Mouse (Mus musculus) intestine, embryonic 15.5 days (tissue): Measurements from ENCODE around the gene Crbn. TPM values are rescaled to one million over a fixed set of nuclear protein-coding genes. Genes with fewer than 3 reads are reported as not detected.

ENCODE experiments used
- ATAC-seq: fragments of 200-750 bp; cut with Nextera tagmentation; 2 replicates; pipeline ENCODE4 v1.8.0; 2017; ENCODE audit warnings: moderate TSS enrichment, moderate library complexity
- H3K27ac ChIP-seq: fragments of 300-500 bp; sonication (generic); 2 replicates; pipeline ENCODE4 v1.5.1; 2015; ENCODE audit warnings: mild to moderate bottlenecking, inconsistent platforms
- H3K27me3 ChIP-seq: fragments of 300-500 bp; sonication (generic); replicated peaks from 2 replicates; pipeline ENCODE4 v1.6.1; 2015; ENCODE audit warnings: inconsistent platforms
- H3K36me3 ChIP-seq: fragments of 300-500 bp; sonication (generic); 2 replicates; pipeline ENCODE4 v1.6.1; 2015; ENCODE audit warnings: inconsistent platforms
- H3K4me1 ChIP-seq: fragments of 300-500 bp; sonication (generic); replicated peaks from 2 replicates; pipeline ENCODE4 v1.6.1; 2015; ENCODE audit warnings: inconsistent platforms
- H3K4me2 ChIP-seq: fragments of 300-500 bp; sonication (generic); replicated peaks from 2 replicates; pipeline ENCODE4 v1.6.1; 2015; ENCODE audit warnings: mild to moderate bottlenecking, inconsistent platforms
- H3K4me3 ChIP-seq: fragments of 300-500 bp; sonication (generic); replicated peaks from 2 replicates; pipeline ENCODE4 v1.5.1; 2015; ENCODE audit warnings: inconsistent platforms
- H3K9ac ChIP-seq: fragments of 300-500 bp; sonication (generic); 2 replicates; pipeline ENCODE4 v1.6.1; 2015; ENCODE audit warnings: inconsistent platforms
- H3K9me3 ChIP-seq: fragments of 300-500 bp; sonication (generic); 2 replicates; pipeline ENCODE4 v1.6.1; 2016; ENCODE audit warnings: inconsistent platforms
- WGBS: fragments of 180-500 bp; shearing (Covaris S2); methylation state at CpG from one replicate; pipeline ENCODE4 v1.1.7; 2015; 5-methylcytosine and 5-hydroxymethylcytosine counted together
- polyA plus RNA-seq: library from polyadenylated mRNA; unstranded; fragments of >200 nt; fragmentation: Nextera tagmentation; extraction: Ambion mirVana; gene quantifications from 2 replicates; pipeline ENCODE4 v1.2.1, GENCODE M21; 2015

The Crbn gene
- polyA plus RNA-seq, 1 experiment from 2014 or later: 40.2 TPM

DNA sequence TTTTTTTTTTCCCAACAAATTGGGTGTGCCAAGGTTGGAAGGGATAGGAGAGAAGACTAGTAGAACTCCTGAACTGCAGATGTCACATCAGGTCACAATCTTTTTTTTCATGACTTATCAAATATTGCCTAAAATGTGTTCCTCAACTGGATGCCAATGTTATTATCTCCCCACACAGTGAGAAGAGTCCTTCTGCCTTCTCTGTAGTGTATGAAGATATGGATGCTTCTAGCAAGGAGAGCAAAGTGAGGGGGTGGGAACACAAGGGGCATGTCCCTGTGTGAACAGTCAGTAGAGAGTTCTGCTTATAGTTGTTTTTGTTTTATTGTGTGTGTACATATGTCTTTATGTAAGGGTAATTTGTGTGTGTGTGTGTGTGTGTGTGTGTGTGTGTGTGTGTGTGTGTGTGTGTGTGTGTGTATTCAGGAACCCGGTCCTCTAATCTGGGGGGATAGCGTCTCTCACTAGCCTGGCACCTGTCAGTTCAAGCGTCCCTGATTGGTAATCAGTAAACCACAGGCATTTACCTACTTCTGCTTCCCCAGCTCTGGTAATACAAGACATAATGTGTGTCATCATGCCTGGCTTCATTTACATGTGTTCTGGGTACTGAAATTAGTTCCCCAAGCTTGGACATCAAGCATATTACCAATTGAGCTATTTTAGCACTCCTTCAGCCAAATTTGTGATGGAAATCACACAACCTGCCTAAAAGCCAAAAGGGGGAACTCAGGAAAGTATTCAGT, 39.2 kb downstream of the Crbn start:
- no peaks in the 10 kb centered on the region for H3K4me1 ChIP-seq
- H3K27ac ChIP-seq: no peak overlapping the region
- no peaks in the 10 kb centered on the region for H3K9me3 ChIP-seq
- H3K36me3 ChIP-seq: no peaks in the 10 kb centered on the region
- no peaks in the 10 kb centered on the region for H3K27me3 ChIP-seq
- H3K4me3 ChIP-seq: no peak overlapping the region
- H3K9ac ChIP-seq: no peak overlapping the region
- no peak overlapping the region for H3K4me2 ChIP-seq
- ATAC-seq: no peak
- 87% methylated on average over 3 of the region's 3 CpGs for WGBS

DNA sequence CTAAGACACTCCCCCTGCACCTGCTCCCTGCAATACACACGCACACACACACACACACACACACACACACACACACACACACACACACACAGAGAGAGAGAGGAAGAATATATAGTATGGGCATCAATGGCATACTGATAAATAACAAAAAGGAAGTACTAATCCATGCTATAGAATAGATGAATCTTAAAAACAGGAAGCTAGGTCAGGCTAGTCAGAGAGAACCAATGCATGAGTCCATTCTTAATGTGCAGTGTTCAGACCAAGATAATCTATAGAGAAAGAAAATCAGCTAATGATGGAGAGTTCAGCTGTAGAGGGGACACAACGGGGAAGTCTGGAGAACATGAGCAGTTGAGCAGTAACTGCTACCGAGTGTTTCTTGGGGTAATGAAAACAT, 41.6 kb downstream of the Crbn start:
- Histone ChIP-seq H3K4me1 (no peaks in the 10 kb centered on the region), H3K9ac (no peak overlapping the region), H3K27ac (no peak overlapping the region), H3K9me3 (no peaks in the 10 kb centered on the region), H3K27me3 (no peaks in the 10 kb centered on the region), H3K4me2 (no peak overlapping the region), H3K36me3 (no peaks in the 10 kb centered on the region), H3K4me3 (no peak overlapping the region)
- WGBS: 77% methylated on average over 3 of the region's 3 CpGs
- ATAC-seq: no peak

- no peaks in the 10 kb centered on the region for H3K4me1 ChIP-seq
- ATAC-seq: no peak
- H3K36me3 ChIP-seq: no peaks in the 10 kb centered on the region
- H3K4me3 ChIP-seq: no peak overlapping the region
- 80% methylated on average over 7 of the region's 7 CpGs for WGBS
- H3K4me2 ChIP-seq: no peak overlapping the region
- no peaks in the 10 kb centered on the region for H3K27me3 ChIP-seq
- no peaks in the 10 kb centered on the region for H3K9me3 ChIP-seq
- no peak overlapping the region for H3K9ac ChIP-seq
- H3K27ac ChIP-seq: no peak overlapping the region
These were observed 49.6 kb downstream of the Crbn start for GRCm38 (mm10) chr6:106750291-106750690.

DNA sequence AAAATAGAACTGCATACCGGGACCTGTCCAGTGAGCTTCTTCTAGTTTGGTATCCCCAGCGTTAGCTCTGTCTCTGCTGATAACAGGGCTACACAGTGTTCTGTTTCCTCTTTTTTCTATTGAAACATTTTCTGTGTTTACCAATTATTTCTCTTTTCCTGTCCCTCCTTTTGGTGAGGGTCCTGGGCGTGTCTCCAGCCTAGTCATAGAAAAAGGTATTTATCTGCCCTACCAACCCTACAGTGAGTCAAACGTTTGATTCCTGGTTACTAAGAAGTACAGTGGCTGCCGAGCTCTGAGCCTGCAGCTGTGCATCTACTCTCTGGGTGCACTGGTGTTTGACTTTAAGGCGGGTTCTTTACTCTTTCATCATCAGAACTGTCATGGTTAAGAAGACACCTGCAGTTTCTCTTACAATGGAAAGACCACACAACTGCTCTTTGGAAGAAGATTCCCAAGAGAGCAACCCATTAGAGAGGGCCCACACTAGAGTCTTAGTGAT, 50.9 kb downstream of the Crbn start, which contains the start of gene Il5ra:
Gene Il5ra (minus strand): TSS at position 151 of the 502 bp plus-strand sequence.
- Histone ChIP-seq H3K9ac (no peak within 1 kb of the TSS), H3K36me3 (no peaks in the 10 kb centered on the region), H3K4me2 (no peak within 1 kb of the TSS), H3K4me3 (no peak within 1 kb of the TSS), H3K9me3 (no peaks in the 10 kb centered on the region), H3K27me3 (no peaks in the 10 kb centered on the region), H3K27ac (no peak within 1 kb of the TSS), H3K4me1 (no peaks in the 10 kb centered on the region)
- WGBS: 67% methylated on average over 6 of the region's 6 CpGs
- ATAC-seq: no peak

- no peak overlapping the region for H3K4me2 ChIP-seq
- no peak overlapping the region for H3K9ac ChIP-seq
- no peak overlapping the region for H3K4me3 ChIP-seq
- H3K4me1 ChIP-seq: no peaks in the 10 kb centered on the region
- H3K27me3 ChIP-seq: no peaks in the 10 kb centered on the region
- H3K9me3 ChIP-seq: no peaks in the 10 kb centered on the region
- no peak overlapping the region for H3K27ac ChIP-seq
- no peaks in the 10 kb centered on the region for H3K36me3 ChIP-seq
- ATAC-seq: no peak
- 80% methylated on average over 3 of the region's 3 CpGs for WGBS
These were observed 52.1 kb downstream of the Crbn start for GRCm38 (mm10) chr6:106747804-106748203.

DNA sequence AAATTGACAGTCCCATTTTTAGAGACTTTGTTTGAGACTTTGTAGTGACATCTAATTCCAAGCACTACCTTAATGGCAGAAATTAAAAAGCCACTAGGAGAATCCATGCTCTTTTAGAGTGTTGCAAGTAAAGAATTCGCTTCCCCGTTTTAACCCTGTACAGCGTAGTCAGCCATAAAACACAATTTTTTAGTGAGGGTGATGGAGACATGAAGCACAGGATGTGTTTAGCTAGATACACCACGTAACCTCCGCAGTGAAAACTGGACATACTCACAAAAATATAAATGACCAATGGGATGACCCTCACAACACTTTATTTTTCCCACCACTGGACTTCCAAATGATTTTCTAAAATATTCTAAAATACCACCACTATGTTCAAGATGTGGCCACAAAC, 52.6 kb downstream of the Crbn start:
- WGBS: 93% methylated on average over 5 of the region's 5 CpGs
- ATAC-seq: no peak
- no peaks in the 10 kb centered on the region for H3K9me3 ChIP-seq

GRCm38 (mm10) chr6:106745673-106746394, 54.0 kb downstream of the Crbn start:
- H3K9me3 ChIP-seq: no peaks in the 10 kb centered on the region
- no peak overlapping the region for H3K4me3 ChIP-seq
- no peaks in the 10 kb centered on the region for H3K27me3 ChIP-seq
- no peak for ATAC-seq
- H3K4me1 ChIP-seq: no peaks in the 10 kb centered on the region
- no peak overlapping the region for H3K9ac ChIP-seq
- no peaks in the 10 kb centered on the region for H3K36me3 ChIP-seq
- no peak overlapping the region for H3K27ac ChIP-seq
- H3K4me2 ChIP-seq: no peak overlapping the region
- 78% methylated on average over 7 of the region's 7 CpGs for WGBS

More for the DNA sequence above, 52.6 kb downstream of the Crbn start:
- H3K36me3 ChIP-seq: no peaks in the 10 kb centered on the region
- no peak overlapping the region for H3K4me2 ChIP-seq
- no peaks in the 10 kb centered on the region for H3K4me1 ChIP-seq
- H3K9ac ChIP-seq: no peak overlapping the region
- H3K27ac ChIP-seq: no peak overlapping the region
- no peak overlapping the region for H3K4me3 ChIP-seq
- no peaks in the 10 kb centered on the region for H3K27me3 ChIP-seq

DNA sequence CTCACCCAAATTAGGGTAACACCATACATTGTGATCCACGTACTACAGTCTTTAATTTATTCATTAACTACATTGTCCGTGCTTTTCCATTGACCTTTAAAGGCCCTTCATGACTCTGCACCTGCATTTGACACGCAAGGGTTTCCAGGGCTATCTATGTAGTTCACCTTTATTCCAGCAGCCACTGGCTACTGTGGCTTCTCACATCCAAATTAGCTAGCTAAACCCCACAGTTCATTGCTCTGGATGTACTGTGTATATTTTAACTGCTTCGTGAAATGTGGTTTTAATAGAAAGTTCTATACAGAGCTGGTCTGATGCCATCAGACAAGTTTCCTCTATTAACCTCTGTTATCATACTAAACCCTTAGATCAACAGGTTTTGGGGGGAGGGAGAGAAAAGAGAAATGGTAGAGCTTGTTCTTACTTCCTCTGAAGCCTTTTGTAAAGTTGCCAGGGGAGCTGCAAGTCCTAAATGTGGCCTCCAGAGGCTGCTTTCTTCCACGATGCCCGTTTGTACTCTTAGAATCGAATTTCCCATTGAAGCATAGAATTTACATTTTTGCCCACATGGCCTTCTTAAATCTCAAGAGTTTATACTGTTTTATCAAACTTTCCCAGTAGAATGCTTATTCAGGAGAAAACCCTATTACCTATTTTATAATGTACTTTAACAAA, 56.2 kb downstream of the Crbn start:
- 83% methylated on average over 7 of the region's 7 CpGs for WGBS

GRCm38 (mm10) chr6:106740244-106740825, 59.5 kb downstream of the Crbn start:
- H3K36me3 ChIP-seq: no peaks in the 10 kb centered on the region
- no peak overlapping the region for H3K9ac ChIP-seq
- no peak overlapping the region for H3K27ac ChIP-seq
- H3K27me3 ChIP-seq: no peaks in the 10 kb centered on the region
- no peaks in the 10 kb centered on the region for H3K9me3 ChIP-seq
- 93% methylated on average over 1 of the region's 1 CpGs for WGBS
- no peak overlapping the region for H3K4me3 ChIP-seq
- no peak for ATAC-seq
- H3K4me1 ChIP-seq: no peaks in the 10 kb centered on the region
- H3K4me2 ChIP-seq: no peak overlapping the region

More for the DNA sequence above, 56.2 kb downstream of the Crbn start:
- Histone ChIP-seq H3K9ac (no peak overlapping the region), H3K4me1 (no peaks in the 10 kb centered on the region), H3K4me3 (no peak overlapping the region), H3K27ac (no peak overlapping the region), H3K9me3 (no peaks in the 10 kb centered on the region), H3K36me3 (no peaks in the 10 kb centered on the region), H3K27me3 (no peaks in the 10 kb centered on the region), H3K4me2 (no peak overlapping the region)
- no peak for ATAC-seq

GRCm38 (mm10) chr6:106738229-106738628, 61.6 kb downstream of the Crbn start:
- Histone ChIP-seq H3K27ac (no peak overlapping the region), H3K27me3 (no peaks in the 10 kb centered on the region), H3K9me3 (no peaks in the 10 kb centered on the region), H3K4me1 (no peaks in the 10 kb centered on the region), H3K9ac (no peak overlapping the region), H3K4me3 (no peak overlapping the region), H3K4me2 (no peak overlapping the region), H3K36me3 (no peaks in the 10 kb centered on the region)
- ATAC-seq: no peak
- 71% methylated on average over 3 of the region's 3 CpGs for WGBS

DNA sequence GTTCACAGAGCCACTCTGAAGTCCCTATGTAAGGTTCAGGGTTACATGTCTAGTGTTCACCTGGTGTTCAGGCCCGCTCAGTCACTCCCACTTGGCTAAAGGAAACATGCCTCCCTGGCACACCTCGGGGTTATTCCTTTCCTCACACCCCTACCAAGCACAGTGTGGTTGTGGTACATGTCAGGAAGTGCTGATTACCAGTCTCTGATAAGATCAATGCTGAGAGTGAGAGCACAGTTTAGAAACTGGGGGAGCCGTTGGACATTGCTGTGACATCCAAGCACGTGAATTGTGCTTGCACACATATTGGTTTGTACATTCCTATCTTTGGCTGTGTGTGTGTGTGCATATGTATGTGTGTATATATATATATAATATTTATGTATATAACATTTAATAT, 67.3 kb downstream of the Crbn start:
- H3K27me3 ChIP-seq: no peaks in the 10 kb centered on the region
- no peaks in the 10 kb centered on the region for H3K9me3 ChIP-seq
- 81% methylated on average over 4 of the region's 4 CpGs for WGBS
- no peak overlapping the region for H3K27ac ChIP-seq
- ATAC-seq: no peak
- no peak overlapping the region for H3K4me2 ChIP-seq
- no peaks in the 10 kb centered on the region for H3K4me1 ChIP-seq
- H3K9ac ChIP-seq: no peak overlapping the region
- H3K4me3 ChIP-seq: no peak overlapping the region
- no peaks in the 10 kb centered on the region for H3K36me3 ChIP-seq
